Mouse (Mus musculus): ENCODE data around the gene Adssl1. TPM values are rescaled to one million over a fixed set of nuclear protein-coding genes. Genes with fewer than 3 reads are reported as not detected.

Adssl1 gene
- polyA plus RNA-seq, 1 experiment from 2014 or later, result 4.7 TPM

DNA sequence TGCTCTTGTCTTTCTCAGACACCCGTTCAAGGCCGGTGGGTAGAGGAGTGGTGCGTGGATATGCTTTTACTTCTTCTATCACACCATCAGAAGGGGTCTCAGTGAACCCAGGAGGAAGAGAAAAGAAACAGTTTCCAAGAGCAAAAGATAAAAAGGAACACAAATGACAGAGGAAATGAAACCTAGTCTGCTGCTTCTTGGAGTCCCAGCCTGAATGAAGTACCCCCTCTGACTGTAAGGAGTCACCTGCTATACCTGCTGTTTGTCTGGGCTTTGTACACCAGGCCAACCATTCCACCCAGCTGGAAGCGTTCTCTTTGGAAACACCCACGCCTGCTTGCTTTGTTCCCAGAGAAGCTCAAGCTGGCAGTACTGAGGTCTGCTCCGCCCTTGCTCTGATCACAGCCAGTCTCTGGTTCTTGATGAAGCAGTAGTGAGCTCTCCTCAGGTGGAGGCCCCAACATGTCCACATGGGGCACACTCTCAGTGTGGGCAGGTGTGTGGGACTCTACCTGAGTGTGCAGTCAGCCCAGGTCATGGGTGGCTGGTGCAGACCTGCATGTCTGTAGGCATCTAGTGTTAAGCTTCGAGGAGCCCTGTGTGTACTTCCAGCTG, 33.8 kb upstream of the Adssl1 start:
- 64% methylated on average over 7 of the region's 7 CpGs for WGBS
- Histone ChIP-seq H3K27ac (replicated peaks) (no peak overlapping the region), H3K27me3 (ENCODE audit: control insufficient read depth, insufficient read depth, low read length) (no peaks in the 10 kb centered on the region), H3K4me1 (replicated peaks; ENCODE audit: control insufficient read depth, insufficient read depth) (peaks cover 3% of the 10 kb centered on the region; the same call in 1 of the 2 replicates), H3K36me3 (ENCODE audit: control insufficient read depth, insufficient read depth, low read length) (no peaks in the 10 kb centered on the region), H3K9ac (ENCODE audit: low read length) (no peak overlapping the region), H3K4me2 (replicated peaks; ENCODE audit: low read depth) (no peak overlapping the region), H3K9me3 (ENCODE audit: control insufficient read depth, low read length) (no peaks in the 10 kb centered on the region), H3K4me3 (ENCODE audit: low read depth, low read length) (no peak overlapping the region)
- DNase-seq (ENCODE audit: low spot score) (peak; percentile 51), ATAC-seq (ENCODE audit: low FRiP score, low TSS enrichment) (peak; percentile 71)
- no peak for TF ChIP-seq EP300 (optimal IDR thresholded peaks at IDR 0.05)
- peak; percentile 51 for TF ChIP-seq CTCF (IDR thresholded peaks at IDR 0.05; ENCODE audit: low read depth)

DNA sequence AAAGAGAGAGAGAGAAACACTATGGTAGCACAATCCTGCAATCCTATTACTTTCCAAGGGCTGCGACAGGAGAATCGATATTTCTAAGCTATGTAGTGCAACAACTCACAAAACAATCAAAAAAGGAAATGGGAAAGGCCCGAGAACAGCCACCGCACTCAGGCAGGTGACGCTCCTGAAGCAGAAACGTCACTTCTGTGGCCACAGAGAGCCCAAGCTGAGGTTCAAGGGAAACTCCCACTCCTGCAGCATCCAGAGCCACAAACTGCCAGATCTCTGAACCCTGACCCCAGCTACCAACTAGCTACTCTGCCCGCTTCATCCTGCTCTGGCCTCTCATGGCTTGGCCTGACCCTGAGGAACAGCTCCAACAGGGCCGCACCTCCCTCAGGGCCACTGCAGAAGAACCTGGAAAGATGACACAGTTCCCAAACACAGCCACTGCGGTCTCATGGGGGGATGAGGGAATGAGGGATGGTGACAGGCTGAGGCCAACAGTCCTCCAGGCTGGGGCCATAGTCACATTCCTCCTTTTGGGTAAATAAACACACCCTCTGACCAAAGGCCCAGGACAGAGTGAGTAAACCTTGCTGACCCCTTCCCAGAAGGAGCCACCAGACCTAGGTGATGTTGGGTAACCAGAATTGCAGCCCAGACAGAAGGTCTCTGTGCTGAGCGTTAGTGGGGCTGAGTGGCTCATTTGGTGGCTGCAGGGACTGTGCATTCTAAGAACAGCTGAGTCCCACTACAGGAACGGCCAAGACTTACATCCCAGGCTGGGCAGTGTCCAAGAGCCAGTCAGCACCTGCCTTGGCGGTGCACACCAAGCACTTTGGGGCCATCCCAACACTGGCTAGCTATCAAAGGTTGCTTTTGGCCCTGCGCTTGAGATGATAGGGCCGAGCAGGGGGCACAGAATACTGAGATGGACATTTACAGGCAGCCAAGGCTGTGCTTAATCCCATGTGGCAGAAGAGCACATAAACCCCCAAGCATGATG, 32.4 kb upstream of the Adssl1 start:
- WGBS, result 74% methylated on average over 14 of the region's 14 CpGs
- H3K9ac ChIP-seq (ENCODE audit: low read length), result no peak overlapping the region
- H3K4me3 ChIP-seq (ENCODE audit: low read depth, low read length), result no peak overlapping the region
- no peak overlapping the region for H3K27ac ChIP-seq (replicated peaks)
- ATAC-seq (ENCODE audit: low FRiP score, low TSS enrichment) (0 out of 2 replicates have a peak, but pooled peaks have one; percentile 1), DNase-seq (ENCODE audit: low spot score) (no peak)
- H3K4me1 ChIP-seq (replicated peaks; ENCODE audit: control insufficient read depth, insufficient read depth), result peaks cover 3% of the 10 kb centered on the region; the same call in 1 of the 2 replicates
- TF ChIP-seq CTCF (IDR thresholded peaks at IDR 0.05; ENCODE audit: low read depth), result no peak
- no peak for TF ChIP-seq EP300 (optimal IDR thresholded peaks at IDR 0.05)
- H3K4me2 ChIP-seq (replicated peaks; ENCODE audit: low read depth), result no peak overlapping the region
- H3K27me3 ChIP-seq (ENCODE audit: control insufficient read depth, insufficient read depth, low read length), result no peaks in the 10 kb centered on the region
- H3K9me3 ChIP-seq (ENCODE audit: control insufficient read depth, low read length), result no peaks in the 10 kb centered on the region
- no peaks in the 10 kb centered on the region for H3K36me3 ChIP-seq (ENCODE audit: control insufficient read depth, insufficient read depth, low read length)

DNA sequence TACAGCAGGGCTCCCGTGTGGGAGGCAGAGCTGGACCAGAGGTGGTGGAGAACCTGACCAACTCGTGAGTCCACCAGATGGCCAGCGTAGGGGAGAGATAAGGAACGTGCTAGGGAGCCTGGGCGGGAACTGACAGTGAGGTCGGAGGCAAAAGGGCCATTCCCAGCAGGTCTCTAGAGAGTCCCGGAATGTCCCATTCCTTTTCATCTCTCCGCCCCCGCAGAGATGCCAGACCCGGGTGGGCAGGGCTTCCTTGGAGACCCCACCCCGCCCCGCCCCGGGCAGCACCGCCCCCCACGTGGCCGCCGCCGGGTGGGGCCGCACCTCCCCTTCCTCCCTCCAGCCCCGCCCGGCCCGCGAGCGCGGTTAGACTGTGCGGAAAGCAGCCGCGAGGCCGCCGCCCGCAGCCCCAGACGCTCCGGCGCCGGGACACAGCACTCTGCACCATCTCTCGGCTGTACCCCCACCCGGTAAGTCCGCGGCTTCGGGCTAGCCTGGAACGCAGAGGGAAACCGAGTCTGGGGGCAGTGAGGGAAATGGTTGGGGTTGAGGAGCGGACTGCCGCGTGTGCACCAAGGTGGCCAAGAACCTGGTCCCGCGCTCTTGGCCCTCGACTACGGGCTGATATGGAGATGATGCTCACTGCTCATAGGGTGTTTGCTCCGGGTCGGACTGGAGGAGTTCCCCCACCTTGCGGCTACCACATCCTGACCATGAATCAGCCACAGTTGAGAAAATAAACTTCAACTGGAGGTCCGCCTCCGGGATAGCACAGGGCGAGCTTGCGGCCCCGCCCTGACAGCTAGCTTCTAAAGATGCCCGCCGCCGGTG, 31.2 kb upstream of the Adssl1 start, which contains the start of gene Inf2:
Gene Inf2, plus strand, starts transcription at position 359 of the 831 bp plus-strand sequence.
- H3K36me3 ChIP-seq (ENCODE audit: control insufficient read depth, insufficient read depth, low read length), result no peaks in the 10 kb centered on the region
- ATAC-seq (ENCODE audit: low FRiP score, low TSS enrichment) (peak; percentile 85), DNase-seq (ENCODE audit: low spot score) (peak; percentile 80)
- H3K4me3 ChIP-seq (ENCODE audit: low read depth, low read length), result peak within 1 kb of the TSS; percentile 50
- H3K4me2 ChIP-seq (replicated peaks; ENCODE audit: low read depth), result peak within 1 kb of the TSS; percentile 78
- H3K27me3 ChIP-seq (ENCODE audit: control insufficient read depth, insufficient read depth, low read length), result no peaks in the 10 kb centered on the region
- WGBS, result under 1% methylated on average over 49 of the region's 60 CpGs
- TF ChIP-seq CTCF (IDR thresholded peaks at IDR 0.05; ENCODE audit: low read depth), result no peak
- no peak for TF ChIP-seq EP300 (optimal IDR thresholded peaks at IDR 0.05)
- peak within 1 kb of the TSS; percentile 68 for H3K9ac ChIP-seq (ENCODE audit: low read length)
- H3K27ac ChIP-seq (replicated peaks), result 0 out of 2 replicates have a peak within 1 kb of the TSS, but pooled peaks have one; percentile 24
- H3K4me1 ChIP-seq (replicated peaks; ENCODE audit: control insufficient read depth, insufficient read depth), result peaks cover 3% of the 10 kb centered on the region
- no peaks in the 10 kb centered on the region for H3K9me3 ChIP-seq (ENCODE audit: control insufficient read depth, low read length)

DNA sequence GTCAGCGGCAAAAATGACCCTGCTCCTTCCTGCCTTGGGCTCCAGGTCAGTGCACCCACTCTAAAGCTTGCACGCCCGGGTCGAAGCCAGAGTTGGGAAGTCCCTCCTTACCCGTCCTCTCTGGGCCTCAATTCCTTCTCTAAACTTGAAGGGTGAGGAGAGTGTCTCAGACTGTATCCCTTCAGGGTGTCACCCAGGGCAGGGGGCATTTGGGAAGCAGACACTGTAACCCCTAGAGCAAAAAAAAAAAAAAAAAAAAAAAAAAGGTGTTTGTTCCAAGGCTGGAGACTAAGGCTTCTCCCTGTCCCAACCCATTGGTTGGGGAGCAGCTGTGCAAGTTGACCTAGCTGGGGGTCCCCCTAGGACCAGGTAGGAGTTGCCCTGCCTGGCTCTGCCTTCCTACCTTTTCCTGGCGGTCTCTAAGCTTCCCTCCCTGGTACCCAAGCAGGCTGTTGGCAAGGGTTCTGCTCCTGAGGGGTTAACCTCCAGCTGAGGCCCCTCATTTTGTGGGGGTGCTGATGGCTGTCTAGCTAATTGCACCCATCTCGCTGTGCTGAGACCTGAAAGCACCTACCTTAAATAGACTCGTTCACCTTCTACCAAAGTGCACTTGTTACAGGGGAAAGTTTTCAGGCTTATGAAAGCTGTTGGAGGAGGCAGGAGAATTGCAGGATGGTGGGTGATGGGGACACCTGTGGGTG, 30.2 kb upstream of the Adssl1 start:
- H3K9ac ChIP-seq (ENCODE audit: low read length), result 0 out of 2 replicates have a peak overlapping the region, but pooled peaks have one; percentile 68
- whole genome bisulfite sequencing, result 52% methylated on average over 8 of the region's 8 CpGs
- peaks cover 5% of the 10 kb centered on the region for H3K4me1 ChIP-seq (replicated peaks; ENCODE audit: control insufficient read depth, insufficient read depth)
- H3K9me3 ChIP-seq (ENCODE audit: control insufficient read depth, low read length), result no peaks in the 10 kb centered on the region
- no peaks in the 10 kb centered on the region for H3K36me3 ChIP-seq (ENCODE audit: control insufficient read depth, insufficient read depth, low read length)
- no peaks in the 10 kb centered on the region for H3K27me3 ChIP-seq (ENCODE audit: control insufficient read depth, insufficient read depth, low read length)
- H3K27ac ChIP-seq (replicated peaks), result no peak overlapping the region
- H3K4me3 ChIP-seq (ENCODE audit: low read depth, low read length), result peak overlapping the region; percentile 50
- DNase-seq (ENCODE audit: low spot score), result no peak
- TF ChIP-seq CTCF (IDR thresholded peaks at IDR 0.05; ENCODE audit: low read depth) (no peak), EP300 (optimal IDR thresholded peaks at IDR 0.05) (no peak)
- no peak for ATAC-seq (ENCODE audit: low FRiP score, low TSS enrichment)
- H3K4me2 ChIP-seq (replicated peaks; ENCODE audit: low read depth), result peak overlapping the region; percentile 78
